Mouse (Mus musculus): ENCODE data around the gene Slc38a7. TPM values are rescaled to one million over a fixed set of nuclear protein-coding genes. Genes with fewer than 3 reads are reported as not detected.
A peak's percentile ranks its signal among the peaks of the same experiment; 100 is the strongest.

The Slc38a7 gene
- polyA plus RNA-seq, 1 experiment: 46.9 TPM

GRCm38 (mm10) chr8:95887578-95888284 lies 34.4 kb upstream of the Slc38a7 start:
- Histone ChIP-seq H3K79me2 (ENCODE audit: control insufficient read depth, insufficient read depth) (peaks cover 51% of the 10 kb centered on the region), H3K36me3 (ENCODE audit: control insufficient read depth, insufficient read depth) (no peaks in the 10 kb centered on the region), H3ac (ENCODE audit: control insufficient read depth, insufficient read length) (peak overlapping the region; percentile 31), H3K4me3 (peak overlapping the region; percentile 70), H3K27me3 (ENCODE audit: control insufficient read depth, insufficient read depth, insufficient read length) (no peaks in the 10 kb centered on the region), H3K4me2 (ENCODE audit: low read depth) (peak overlapping the region; percentile 74)
- TF ChIP-seq TCF3 (IDR thresholded peaks at IDR 0.05; ENCODE audit: insufficient read length, low read depth) (no peak), USF1 (IDR thresholded peaks at IDR 0.05; ENCODE audit: low read depth) (peak; percentile 70), MYOD1 (IDR thresholded peaks at IDR 0.05; ENCODE audit: control insufficient read depth in 1 of 3, insufficient read length in 2 of 3, low read depth in 2 of 3) (peak; percentile 4 to 90 (median 85)), MYOG (IDR thresholded peaks at IDR 0.05; ENCODE audit: control insufficient read depth in 1 of 3, insufficient read depth in 1 of 3, insufficient read length in 2 of 3, low read depth in 2 of 3) (peak; percentile 38 to 91 (median 89)), E2F4 (IDR thresholded peaks at IDR 0.05; ENCODE audit: insufficient read depth) (no peak), MAX (IDR thresholded peaks at IDR 0.05; ENCODE audit: low read depth) (no peak), POLR2AphosphoS2 (IDR thresholded peaks at IDR 0.05; ENCODE audit: insufficient read length, low read depth) (peak; percentile 65), TCF12 (IDR thresholded peaks at IDR 0.05; ENCODE audit: insufficient read depth, poor library complexity, severe bottlenecking) (no peak), SRF (IDR thresholded peaks at IDR 0.05; ENCODE audit: control insufficient read depth, insufficient read length, low read depth) (no peak), POLR2A (IDR thresholded peaks at IDR 0.05; ENCODE audit: insufficient read length, low read depth) (peak; percentile 52), REST (IDR thresholded peaks at IDR 0.05; ENCODE audit: insufficient read depth, insufficient read length) (no peak), CEBPB (IDR thresholded peaks at IDR 0.05; ENCODE audit: insufficient read depth, poor library complexity, severe bottlenecking) (no peak)

GRCm38 (mm10) chr8:95886647-95887577 lies 33.6 kb upstream of the Slc38a7 start:
- H3K27me3 ChIP-seq (ENCODE audit: control insufficient read depth, insufficient read depth, insufficient read length): no peaks in the 10 kb centered on the region
- TF ChIP-seq SRF (IDR thresholded peaks at IDR 0.05; ENCODE audit: control insufficient read depth, insufficient read length, low read depth) (no peak), REST (IDR thresholded peaks at IDR 0.05; ENCODE audit: insufficient read depth, insufficient read length) (no peak), CEBPB (IDR thresholded peaks at IDR 0.05; ENCODE audit: insufficient read depth, poor library complexity, severe bottlenecking) (peak; percentile 55; the same call in 1 of the 2 replicates), TCF3 (IDR thresholded peaks at IDR 0.05; ENCODE audit: insufficient read length, low read depth) (no peak), POLR2A (IDR thresholded peaks at IDR 0.05; ENCODE audit: insufficient read length, low read depth) (no peak)
- no peaks in the 10 kb centered on the region for H3K36me3 ChIP-seq (ENCODE audit: control insufficient read depth, insufficient read depth)
- peak overlapping the region; percentile 31 for H3ac ChIP-seq (ENCODE audit: control insufficient read depth, insufficient read length)
- H3K4me3 ChIP-seq: peak overlapping the region; percentile 70
- peak overlapping the region; percentile 74 for H3K4me2 ChIP-seq (ENCODE audit: low read depth)
- H3K79me2 ChIP-seq (ENCODE audit: control insufficient read depth, insufficient read depth): peaks cover 59% of the 10 kb centered on the region

GRCm38 (mm10) chr8:95885966-95886365 lies 32.6 kb upstream of the Slc38a7 start:
- Histone ChIP-seq H3ac (ENCODE audit: control insufficient read depth, insufficient read length) (no peak overlapping the region), H3K79me2 (ENCODE audit: control insufficient read depth, insufficient read depth) (peaks cover 68% of the 10 kb centered on the region), H3K27me3 (ENCODE audit: control insufficient read depth, insufficient read depth, insufficient read length) (no peaks in the 10 kb centered on the region), H3K4me2 (ENCODE audit: low read depth) (peak overlapping the region; percentile 74), H3K36me3 (ENCODE audit: control insufficient read depth, insufficient read depth) (no peaks in the 10 kb centered on the region), H3K4me3 (no peak overlapping the region)
- TF ChIP-seq REST (IDR thresholded peaks at IDR 0.05; ENCODE audit: insufficient read depth, insufficient read length) (no peak), MAX (IDR thresholded peaks at IDR 0.05; ENCODE audit: low read depth) (no peak), USF1 (IDR thresholded peaks at IDR 0.05; ENCODE audit: low read depth) (no peak), MYOG (IDR thresholded peaks at IDR 0.05; ENCODE audit: control insufficient read depth in 1 of 3, insufficient read depth in 1 of 3, insufficient read length in 2 of 3, low read depth in 2 of 3) (no peak), CEBPB (IDR thresholded peaks at IDR 0.05; ENCODE audit: insufficient read depth, poor library complexity, severe bottlenecking) (no peak), SRF (IDR thresholded peaks at IDR 0.05; ENCODE audit: control insufficient read depth, insufficient read length, low read depth) (no peak), POLR2AphosphoS2 (IDR thresholded peaks at IDR 0.05; ENCODE audit: insufficient read length, low read depth) (no peak)

DNA sequence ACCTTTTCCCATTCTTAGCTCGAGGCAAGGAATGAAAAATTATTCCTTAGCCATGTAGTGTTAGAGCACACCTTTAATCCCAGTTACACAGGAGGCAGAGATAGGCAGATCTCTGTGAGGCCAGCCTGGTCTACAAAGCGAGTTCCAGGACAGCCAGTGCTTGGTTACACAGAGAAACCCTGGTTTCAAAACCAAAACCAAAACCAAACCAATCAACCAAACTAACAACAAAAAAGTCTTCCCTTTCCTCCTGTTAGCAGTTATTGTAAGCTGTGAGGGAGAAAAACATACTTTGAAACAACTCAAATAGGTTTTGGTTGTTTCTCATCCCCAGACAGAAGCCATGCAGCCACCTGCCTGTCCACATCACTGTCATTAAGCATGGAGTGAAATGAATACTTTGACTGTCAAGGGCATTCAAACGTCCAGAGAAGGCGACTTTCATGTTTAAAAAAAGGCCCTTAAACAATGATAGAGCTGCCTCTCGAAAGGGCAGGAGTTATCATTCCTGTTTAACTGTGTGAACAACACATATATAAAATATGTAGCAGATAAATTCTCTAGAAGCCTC lies 32.0 kb upstream of the Slc38a7 start:
- peaks cover 72% of the 10 kb centered on the region for H3K79me2 ChIP-seq (ENCODE audit: control insufficient read depth, insufficient read depth)
- peak overlapping the region; percentile 74 for H3K4me2 ChIP-seq (ENCODE audit: low read depth)
- H3ac ChIP-seq (ENCODE audit: control insufficient read depth, insufficient read length): no peak overlapping the region
- H3K4me3 ChIP-seq: no peak overlapping the region
- H3K27me3 ChIP-seq (ENCODE audit: control insufficient read depth, insufficient read depth, insufficient read length): no peaks in the 10 kb centered on the region
- TF ChIP-seq TCF3 (IDR thresholded peaks at IDR 0.05; ENCODE audit: insufficient read length, low read depth) (no peak), REST (IDR thresholded peaks at IDR 0.05; ENCODE audit: insufficient read depth, insufficient read length) (no peak), MYOD1 (IDR thresholded peaks at IDR 0.05; ENCODE audit: control insufficient read depth in 1 of 3, insufficient read length in 2 of 3, low read depth in 2 of 3) (peak; percentile 81 to 92 (median 90))
- no peaks in the 10 kb centered on the region for H3K36me3 ChIP-seq (ENCODE audit: control insufficient read depth, insufficient read depth)

Measured in myocyte (in vitro differentiated cells).